Mouse (Mus musculus) right cerebral cortex, adult 2 months (tissue): Measurements from ENCODE around the gene 1700034I23Rik.
"Not testable (repeated sequence)": the region's sequence is repeated elsewhere in the genome, so short reads cannot be mapped to it uniquely, and the experiment has no call there.

Experiments used
- DNase-seq, 2 experiments: peaks; one replicate each; pipeline ENCODE4 v3.0.0; 2021 to 2022; ENCODE audit warnings: low spot score in 2 of 2

Gene 1700034I23Rik

GRCm38 (mm10) chr3:40902443-40902842 is at the start of gene 1700034I23Rik:
Gene 1700034I23Rik, minus strand, starts transcription at chr3:40902543.
- DNase-seq, result not testable (repeated sequence)

GRCm38 (mm10) chr3:40951365-40951764 is 49.0 kb upstream of the 1700034I23Rik start:
- DNase-seq, result no peak

- DNase-seq, result peak; percentile 41 to 48
Measured at GRCm38 (mm10) chr3:40950601-40951201, 48.4 kb upstream of the 1700034I23Rik start.

- peak; percentile 14 to 15 for DNase-seq
Measured at GRCm38 (mm10) chr3:40949903-40950600, 47.7 kb upstream of the 1700034I23Rik start.

GRCm38 (mm10) chr3:40949170-40949902 is 47.0 kb upstream of the 1700034I23Rik start, which contains the start of gene Larp1b:
Gene Larp1b, plus strand, starts transcription at chr3:40949828.
- DNase-seq, result peak; percentile 99

- no peak for DNase-seq
Measured at GRCm38 (mm10) chr3:40939019-40939418, 36.7 kb upstream of the 1700034I23Rik start.

GRCm38 (mm10) chr3:40938592-40938991 is 36.2 kb upstream of the 1700034I23Rik start:
- DNase-seq, result no peak

GRCm38 (mm10) chr3:40938189-40938588 is 35.8 kb upstream of the 1700034I23Rik start:
- no peak for DNase-seq

- DNase-seq, result peak; percentile 6 to 25
Measured at GRCm38 (mm10) chr3:40894336-40894735, 8.0 kb downstream of the 1700034I23Rik start.

GRCm38 (mm10) chr3:40893816-40894258 is 8.5 kb downstream of the 1700034I23Rik start:
- DNase-seq, result peak; percentile 97 to 98

- DNase-seq, result not testable (repeated sequence)
Measured at GRCm38 (mm10) chr3:40853123-40853738, 49.1 kb downstream of the 1700034I23Rik start.
